Mouse (Mus musculus) embryonic facial prominence, embryonic 12.5 days (tissue): ENCODE results near the gene Pcbp3. TPM values are rescaled to one million over a fixed set of nuclear protein-coding genes. Genes with fewer than 3 reads are reported as not detected.

ENCODE experiments used
- ATAC-seq: fragments of 200-750 bp; cut with Nextera tagmentation; 2 replicates; pipeline ENCODE4 v1.8.0; 2017; ENCODE audit not compliant: insufficient number of reproducible peaks, insufficient read depth, low FRiP score, low TSS enrichment
- H3K27ac ChIP-seq: fragments of 300-500 bp; sonication (generic); 2 replicates; pipeline ENCODE4 v1.5.1; 2016; ENCODE audit warnings: mild to moderate bottlenecking
- H3K27me3 ChIP-seq: fragments of 300-500 bp; sonication (generic); 2 replicates; pipeline ENCODE4 v1.6.1; 2016; ENCODE audit warnings: mild to moderate bottlenecking, moderate library complexity
- H3K36me3 ChIP-seq: fragments of 300-500 bp; sonication (generic); 2 replicates; pipeline ENCODE4 v1.6.1; 2016; ENCODE audit warnings: mild to moderate bottlenecking
- H3K4me1 ChIP-seq: fragments of 300-500 bp; sonication (generic); 2 replicates; pipeline ENCODE4 v1.6.1; 2016
- H3K4me2 ChIP-seq: fragments of 300-500 bp; sonication (generic); replicated peaks from 2 replicates; pipeline ENCODE4 v1.6.1; 2016; ENCODE audit warnings: mild to moderate bottlenecking, moderate library complexity
- H3K4me3 ChIP-seq: fragments of 300-500 bp; sonication (generic); 2 replicates; pipeline ENCODE4 v1.5.1; 2016; ENCODE audit warnings: mild to moderate bottlenecking
- H3K9ac ChIP-seq: fragments of 300-500 bp; sonication (generic); 2 replicates; pipeline ENCODE4 v1.6.1; 2016; ENCODE audit warnings: mild to moderate bottlenecking, moderate library complexity
- H3K9me3 ChIP-seq: fragments of 300-500 bp; sonication (generic); 2 replicates; pipeline ENCODE4 v1.6.1; 2016; ENCODE audit warnings: mild to moderate bottlenecking, moderate library complexity
- WGBS: fragments of 180-500 bp; shearing (Covaris S2); methylation state at CpG from one replicate; pipeline ENCODE4 v1.1.7; 2016; 5-methylcytosine and 5-hydroxymethylcytosine counted together
- polyA plus RNA-seq: library from polyadenylated mRNA; unstranded; fragments of >200 nt; fragmentation: Nextera tagmentation; extraction: Ambion mirVana; gene quantifications from 2 replicates; pipeline ENCODE4 v1.2.1, GENCODE M21; 2016

Gene Pcbp3
- polyA plus RNA-seq, 1 experiment from 2014 or later = 52.5 TPM

DNA sequence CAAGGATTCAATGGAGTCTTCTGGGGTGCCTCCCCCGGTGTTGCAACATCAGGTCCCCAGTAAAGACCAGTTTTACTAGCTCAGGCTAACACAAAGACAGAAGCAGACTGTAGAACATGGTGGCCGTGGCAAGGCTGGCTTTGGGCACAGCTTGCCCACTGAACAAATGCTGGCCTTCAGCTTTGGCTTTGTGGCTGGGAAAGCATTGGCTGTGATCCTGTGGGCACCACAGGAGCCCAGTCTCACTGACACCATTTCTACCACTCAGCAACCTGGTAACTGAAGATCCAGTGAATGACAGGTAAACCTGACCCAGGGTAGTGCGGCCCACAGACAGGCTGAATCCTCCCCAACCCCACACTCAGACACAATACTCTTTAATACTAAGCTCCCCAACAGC is 167.6 kb downstream of the Pcbp3 start:
- Histone ChIP-seq H3K27me3 (no peaks in the 10 kb centered on the region), H3K4me2 (no peak overlapping the region), H3K4me1 (0 out of 2 replicates have a peak, but pooled peaks cover under 1% of the 10 kb centered on the region), H3K9ac (no peak overlapping the region), H3K36me3 (peaks cover 3% of the 10 kb centered on the region; the same call in 1 of the 2 replicates), H3K9me3 (no peaks in the 10 kb centered on the region), H3K27ac (no peak overlapping the region), H3K4me3 (no peak overlapping the region)
- no peak for ATAC-seq
- 90% methylated on average over 3 of the region's 3 CpGs for WGBS

DNA sequence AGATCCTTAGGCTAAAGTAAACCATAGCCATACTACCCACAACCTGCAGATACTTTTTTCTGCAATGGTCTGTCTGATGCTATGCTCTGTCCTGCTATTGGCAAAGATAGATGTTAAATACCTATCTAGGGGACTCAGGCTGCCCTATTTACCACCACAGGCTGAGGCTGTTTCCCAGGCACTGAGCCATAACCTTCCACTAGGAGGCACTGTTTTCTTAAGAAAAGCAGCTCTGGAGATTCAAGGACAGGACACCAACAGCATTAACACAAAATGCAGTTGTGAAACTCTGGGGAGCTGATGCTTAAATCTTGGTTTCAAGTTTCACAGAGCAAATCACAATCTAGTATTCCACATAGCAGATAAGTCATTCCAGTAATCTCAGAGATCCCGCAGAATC is 170.2 kb downstream of the Pcbp3 start:
- 84% methylated on average over 1 of the region's 1 CpGs for WGBS
- no peaks in the 10 kb centered on the region for H3K9me3 ChIP-seq
- H3K4me3 ChIP-seq = no peak overlapping the region
- no peaks in the 10 kb centered on the region for H3K27me3 ChIP-seq
- no peak overlapping the region for H3K27ac ChIP-seq
- no peaks in the 10 kb centered on the region for H3K4me1 ChIP-seq
- no peak overlapping the region for H3K4me2 ChIP-seq
- H3K36me3 ChIP-seq = peaks cover 16% of the 10 kb centered on the region; the same call in 1 of the 2 replicates
- ATAC-seq = no peak
- H3K9ac ChIP-seq = no peak overlapping the region

DNA sequence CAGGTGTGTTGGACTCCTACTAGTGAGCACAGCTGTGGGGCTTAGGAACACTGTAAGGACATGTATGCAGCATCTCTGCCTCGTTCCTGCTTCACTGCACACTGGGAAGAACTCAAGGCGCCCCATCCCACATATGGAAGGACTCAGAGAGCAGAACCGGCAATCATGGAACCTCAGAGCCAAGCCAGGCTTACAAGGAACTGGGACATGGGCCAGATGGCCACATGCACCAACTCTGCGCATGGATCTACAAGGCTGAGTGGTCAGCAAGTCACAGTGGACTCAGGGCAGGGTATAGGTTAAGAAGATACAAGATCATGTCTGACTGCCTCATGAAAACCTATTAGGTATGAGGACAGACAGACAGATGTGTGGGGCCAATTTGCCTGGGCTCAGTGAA is 171.8 kb downstream of the Pcbp3 start:
- 90% methylated on average over 4 of the region's 4 CpGs for WGBS
- Histone ChIP-seq H3K4me3 (no peak overlapping the region), H3K4me1 (no peaks in the 10 kb centered on the region), H3K36me3 (peaks cover 22% of the 10 kb centered on the region), H3K9ac (no peak overlapping the region), H3K4me2 (no peak overlapping the region), H3K27me3 (no peaks in the 10 kb centered on the region), H3K9me3 (no peaks in the 10 kb centered on the region), H3K27ac (no peak overlapping the region)
- ATAC-seq = no peak

DNA sequence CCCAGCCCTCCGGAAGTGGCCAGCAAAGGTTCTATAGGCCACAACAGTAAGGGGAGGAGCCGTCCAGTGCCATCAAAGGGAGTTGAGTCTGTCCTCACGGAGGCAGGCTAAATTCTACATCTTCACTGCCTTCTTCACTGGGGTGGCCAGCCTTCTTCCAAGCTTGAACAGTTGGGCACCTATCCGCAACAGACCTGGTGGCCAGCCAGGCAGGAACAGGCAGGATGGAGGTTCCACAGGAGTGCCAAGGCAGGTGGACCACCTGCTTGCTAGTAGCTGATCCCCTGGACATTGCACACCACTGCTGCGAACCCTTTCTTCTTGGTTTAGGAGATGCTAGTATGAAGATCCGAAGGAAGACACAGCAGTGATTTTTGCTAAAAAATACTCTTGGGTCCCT is 176.4 kb downstream of the Pcbp3 start:
- 84% methylated on average over 6 of the region's 6 CpGs for WGBS
- no peak overlapping the region for H3K4me3 ChIP-seq
- H3K36me3 ChIP-seq = peaks cover 22% of the 10 kb centered on the region
- H3K9ac ChIP-seq = no peak overlapping the region
- ATAC-seq = no peak
- no peaks in the 10 kb centered on the region for H3K4me1 ChIP-seq
- no peaks in the 10 kb centered on the region for H3K27me3 ChIP-seq
- H3K9me3 ChIP-seq = no peaks in the 10 kb centered on the region
- no peak overlapping the region for H3K27ac ChIP-seq
- no peak overlapping the region for H3K4me2 ChIP-seq

DNA sequence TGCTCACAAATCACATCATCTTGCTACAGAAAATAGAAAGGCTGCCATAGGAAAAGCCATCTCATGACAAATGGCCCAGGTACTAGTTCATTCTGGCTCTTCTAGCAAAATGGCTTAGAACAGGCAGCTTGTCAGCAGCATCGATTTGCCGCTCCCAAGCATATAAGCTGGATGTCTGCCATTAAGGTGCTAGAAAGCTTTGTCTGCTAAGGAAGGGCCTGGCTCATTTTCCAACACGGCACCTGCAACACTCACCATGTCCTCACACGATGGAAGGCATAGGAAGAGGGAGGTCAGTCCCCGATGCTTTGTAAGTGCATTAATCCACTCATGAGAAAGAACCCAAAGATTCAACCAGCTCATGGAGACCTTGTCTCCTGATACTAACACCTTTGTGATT is 182.5 kb downstream of the Pcbp3 start:
- WGBS = 88% methylated on average over 5 of the region's 5 CpGs
- H3K9ac ChIP-seq = no peak overlapping the region
- no peaks in the 10 kb centered on the region for H3K27me3 ChIP-seq
- no peak overlapping the region for H3K27ac ChIP-seq
- no peaks in the 10 kb centered on the region for H3K4me1 ChIP-seq
- no peak overlapping the region for H3K4me2 ChIP-seq
- no peaks in the 10 kb centered on the region for H3K9me3 ChIP-seq
- ATAC-seq = no peak
- no peaks in the 10 kb centered on the region for H3K36me3 ChIP-seq
- H3K4me3 ChIP-seq = no peak overlapping the region

DNA sequence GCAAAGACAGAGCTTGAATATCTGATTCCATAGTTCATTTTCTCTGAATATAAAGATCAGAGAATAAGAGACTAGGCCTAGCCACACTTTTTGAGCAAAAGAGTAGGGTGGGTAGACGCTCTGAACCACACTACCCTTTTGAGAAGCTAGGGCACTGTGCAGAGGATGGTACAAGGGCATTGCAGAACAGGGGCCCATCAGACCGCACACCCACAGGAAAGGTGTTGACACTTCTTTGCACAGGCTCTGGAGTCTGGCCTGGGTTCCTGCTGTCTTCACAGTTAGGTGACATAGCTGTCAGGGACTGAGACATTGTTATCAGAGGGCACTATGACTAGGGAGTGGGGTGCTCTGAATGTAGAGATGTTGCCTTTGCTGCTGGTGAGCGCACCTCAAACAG is 190.1 kb downstream of the Pcbp3 start:
- WGBS = 85% methylated on average over 3 of the region's 3 CpGs

DNA sequence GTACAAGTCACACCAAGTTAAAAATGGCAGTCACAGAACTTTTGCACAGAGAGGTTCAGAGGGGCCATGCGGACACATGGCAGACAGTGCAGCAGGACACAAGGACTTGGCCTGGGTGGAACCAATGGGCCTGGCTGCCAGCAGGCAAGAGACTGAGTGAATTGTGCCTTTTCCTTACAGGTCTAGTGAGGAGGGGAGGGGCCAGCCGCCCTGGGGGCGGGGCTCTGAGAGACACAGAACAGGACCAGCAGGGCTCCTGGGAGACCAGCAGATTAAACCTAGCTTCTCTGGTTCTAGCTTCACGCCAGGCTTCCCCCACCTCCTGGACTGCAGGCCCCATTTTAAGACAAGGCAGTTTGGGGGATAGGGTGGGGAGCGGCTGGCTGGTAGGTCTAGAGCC is 190.6 kb downstream of the Pcbp3 start:
- Histone ChIP-seq H3K9me3 (no peaks in the 10 kb centered on the region), H3K36me3 (no peaks in the 10 kb centered on the region), H3K27me3 (no peaks in the 10 kb centered on the region), H3K4me1 (no peaks in the 10 kb centered on the region), H3K9ac (no peak overlapping the region), H3K27ac (no peak overlapping the region), H3K4me2 (no peak overlapping the region), H3K4me3 (no peak overlapping the region)
- ATAC-seq = no peak
- WGBS = 53% methylated on average over 5 of the region's 5 CpGs

More for the DNA sequence above, 190.1 kb downstream of the Pcbp3 start:
- no peak overlapping the region for H3K9ac ChIP-seq
- no peaks in the 10 kb centered on the region for H3K9me3 ChIP-seq
- H3K4me1 ChIP-seq = no peaks in the 10 kb centered on the region
- no peak for ATAC-seq
- H3K27ac ChIP-seq = no peak overlapping the region
- H3K27me3 ChIP-seq = no peaks in the 10 kb centered on the region
- H3K36me3 ChIP-seq = no peaks in the 10 kb centered on the region
- H3K4me3 ChIP-seq = no peak overlapping the region
- no peak overlapping the region for H3K4me2 ChIP-seq

DNA sequence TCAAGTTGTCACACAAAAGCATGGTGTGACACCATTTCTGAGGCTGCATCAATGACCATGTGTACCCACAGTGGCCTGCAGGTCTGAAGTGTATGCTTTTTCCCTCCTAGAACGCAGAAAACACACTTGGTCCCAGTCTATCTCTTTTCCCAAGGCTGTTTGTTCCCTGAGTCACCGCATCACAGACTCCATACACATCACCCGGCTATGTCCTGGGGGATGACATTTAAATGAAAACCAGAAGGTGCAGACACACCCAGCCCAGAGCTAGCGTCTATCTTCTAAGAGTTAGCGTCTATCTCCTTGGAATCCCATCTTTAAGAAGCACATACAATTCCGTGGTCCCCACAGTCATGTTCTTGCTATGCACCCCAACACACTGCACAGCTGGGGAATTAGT is 192.1 kb downstream of the Pcbp3 start:
- H3K9ac ChIP-seq = no peak overlapping the region
- no peak overlapping the region for H3K4me2 ChIP-seq
- 68% methylated on average over 6 of the region's 6 CpGs for WGBS
- no peak overlapping the region for H3K4me3 ChIP-seq
- H3K4me1 ChIP-seq = no peaks in the 10 kb centered on the region
- ATAC-seq = no peak
- H3K9me3 ChIP-seq = no peaks in the 10 kb centered on the region
- H3K27ac ChIP-seq = no peak overlapping the region
- H3K27me3 ChIP-seq = no peaks in the 10 kb centered on the region
- 0 out of 2 replicates have a peak, but pooled peaks cover 3% of the 10 kb centered on the region for H3K36me3 ChIP-seq

DNA sequence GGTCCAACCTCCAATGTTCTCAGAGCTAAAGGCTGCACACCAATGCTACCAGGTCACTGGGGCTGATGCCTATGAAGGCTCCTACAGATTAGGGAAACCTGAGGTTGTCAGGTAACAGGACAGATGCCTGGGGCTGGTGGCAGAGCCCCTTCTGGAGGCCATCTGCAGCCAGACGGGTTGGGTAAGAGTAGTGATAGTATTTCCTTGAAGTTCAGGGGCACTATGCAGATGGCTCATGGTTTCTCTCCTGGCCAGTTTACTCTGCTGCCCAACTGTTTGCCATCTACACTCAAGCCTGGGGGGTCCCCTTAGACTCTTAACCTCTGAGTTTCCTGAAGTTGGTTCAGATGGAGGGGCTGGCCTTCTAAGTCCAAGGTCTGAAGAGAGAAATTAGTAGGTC is 195.5 kb downstream of the Pcbp3 start:
- Histone ChIP-seq H3K4me2 (no peak overlapping the region), H3K27me3 (no peaks in the 10 kb centered on the region), H3K36me3 (peaks cover 10% of the 10 kb centered on the region; the same call in 1 of the 2 replicates), H3K9ac (no peak overlapping the region), H3K4me3 (no peak overlapping the region), H3K4me1 (no peaks in the 10 kb centered on the region), H3K9me3 (no peaks in the 10 kb centered on the region), H3K27ac (no peak overlapping the region)
- ATAC-seq = no peak
- WGBS = 91% methylated on average over 1 of the region's 1 CpGs

DNA sequence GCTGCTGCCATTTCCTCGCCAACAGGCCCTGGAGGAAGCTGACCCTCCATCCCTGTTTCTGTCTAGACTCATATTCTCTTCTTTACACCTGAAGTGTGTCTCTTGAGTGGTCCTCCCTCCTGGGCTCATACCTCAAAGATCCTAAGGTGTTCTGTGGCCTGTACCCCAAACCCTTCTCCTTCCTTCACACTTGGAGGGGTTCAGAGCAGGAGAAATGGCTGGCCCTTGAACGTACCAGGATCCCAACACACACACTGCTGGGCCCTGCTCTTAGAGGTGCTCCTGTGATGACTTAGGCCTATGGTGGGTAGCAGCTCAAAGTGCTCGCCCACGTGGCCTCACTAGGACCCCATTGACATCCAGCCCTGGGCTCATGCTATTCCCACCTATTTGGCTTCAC is 196.8 kb downstream of the Pcbp3 start:
- Histone ChIP-seq H3K4me1 (no peaks in the 10 kb centered on the region), H3K36me3 (peaks cover 10% of the 10 kb centered on the region; the same call in 1 of the 2 replicates), H3K4me2 (no peak overlapping the region), H3K9ac (no peak overlapping the region), H3K9me3 (no peaks in the 10 kb centered on the region), H3K27ac (no peak overlapping the region), H3K4me3 (no peak overlapping the region), H3K27me3 (no peaks in the 10 kb centered on the region)
- 91% methylated on average over 4 of the region's 4 CpGs for WGBS
- ATAC-seq = no peak

DNA sequence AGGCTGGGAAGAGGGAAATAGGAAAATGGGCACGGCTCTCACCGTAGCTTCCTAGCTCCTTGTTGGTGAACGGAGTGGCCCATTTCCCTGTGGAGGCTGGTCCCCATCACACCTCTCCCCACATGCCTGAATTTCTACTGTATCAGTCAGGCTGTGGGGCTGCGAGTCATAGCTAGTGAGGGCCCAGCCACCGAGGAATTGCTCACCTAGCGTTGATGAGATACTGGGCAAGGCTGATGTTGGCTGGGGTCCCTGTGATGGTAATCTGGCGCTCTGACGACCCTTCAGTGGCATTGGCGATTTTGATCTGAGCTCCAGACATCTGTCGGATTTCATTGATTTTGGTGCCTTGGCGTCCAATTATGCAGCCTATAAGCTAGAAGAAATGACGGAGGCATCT is 198.7 kb downstream of the Pcbp3 start:
- ATAC-seq = no peak
- no peak overlapping the region for H3K4me3 ChIP-seq
- H3K9ac ChIP-seq = no peak overlapping the region
- H3K9me3 ChIP-seq = no peaks in the 10 kb centered on the region
- no peaks in the 10 kb centered on the region for H3K27me3 ChIP-seq
- no peak overlapping the region for H3K27ac ChIP-seq
- WGBS = 95% methylated on average over 12 of the region's 12 CpGs
- H3K4me2 ChIP-seq = no peak overlapping the region
- peaks cover 10% of the 10 kb centered on the region; the same call in 1 of the 2 replicates for H3K36me3 ChIP-seq
- no peaks in the 10 kb centered on the region for H3K4me1 ChIP-seq

DNA sequence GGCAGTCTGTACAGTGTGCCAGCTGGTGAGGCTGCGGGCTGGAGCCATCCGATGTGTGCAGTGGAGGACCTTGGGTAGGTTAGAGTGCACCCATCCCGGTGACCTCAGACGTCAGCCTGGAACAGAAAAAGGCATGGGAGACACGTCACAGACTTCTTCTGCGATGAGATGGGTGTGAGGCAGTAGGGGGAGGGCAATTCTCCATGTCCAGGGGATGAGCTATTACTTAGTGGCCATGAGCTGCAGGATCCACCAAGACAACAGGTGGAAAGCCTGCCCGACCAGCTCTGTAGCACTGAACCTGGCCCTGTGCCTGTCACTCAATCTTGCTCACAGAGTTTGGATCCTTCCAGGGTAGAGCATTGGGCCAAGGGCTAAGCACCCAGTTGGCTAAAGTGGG is 199.3 kb downstream of the Pcbp3 start:
- Histone ChIP-seq H3K4me2 (no peak overlapping the region), H3K4me1 (no peaks in the 10 kb centered on the region), H3K27ac (no peak overlapping the region), H3K9ac (no peak overlapping the region), H3K9me3 (no peaks in the 10 kb centered on the region), H3K4me3 (no peak overlapping the region), H3K27me3 (no peaks in the 10 kb centered on the region), H3K36me3 (peaks cover 10% of the 10 kb centered on the region; the same call in 1 of the 2 replicates)
- ATAC-seq = no peak
- 85% methylated on average over 7 of the region's 7 CpGs for WGBS

DNA sequence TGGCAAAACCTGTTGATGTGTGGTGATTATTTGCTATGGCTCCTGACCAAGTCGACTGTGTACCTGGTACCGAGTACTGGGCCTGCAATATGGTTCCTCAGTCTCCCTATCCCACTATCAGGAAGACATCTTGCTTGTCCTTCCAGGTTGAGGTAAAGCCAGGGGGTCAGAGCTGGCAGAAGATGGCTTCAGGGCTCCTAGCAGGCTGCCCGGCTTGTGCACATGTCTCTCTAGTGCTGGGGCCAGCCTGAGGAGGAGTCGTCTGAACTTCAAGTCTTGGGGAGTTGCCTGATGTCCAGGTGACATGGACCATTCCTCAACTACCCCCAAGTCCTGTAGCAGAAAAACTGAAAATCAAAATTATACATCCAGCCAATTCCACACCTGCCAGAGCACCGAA is 201.8 kb downstream of the Pcbp3 start:
- no peaks in the 10 kb centered on the region for H3K4me1 ChIP-seq
- no peak overlapping the region for H3K27ac ChIP-seq
- no peaks in the 10 kb centered on the region for H3K9me3 ChIP-seq
- 87% methylated on average over 5 of the region's 5 CpGs for WGBS
- peaks cover 10% of the 10 kb centered on the region; the same call in 1 of the 2 replicates for H3K36me3 ChIP-seq
- ATAC-seq = no peak
- H3K4me2 ChIP-seq = no peak overlapping the region
- no peaks in the 10 kb centered on the region for H3K27me3 ChIP-seq
- H3K9ac ChIP-seq = no peak overlapping the region
- H3K4me3 ChIP-seq = no peak overlapping the region
